Mouse (Mus musculus): ENCODE results near the gene Desi2.
"Not testable (repeated sequence)": the region's sequence is repeated elsewhere in the genome, so short reads cannot be mapped to it uniquely, and the experiment has no call there.

The Desi2 gene

GRCm38 (mm10) chr1:178187216-178187791, at the start of gene Desi2:
Gene Desi2 (plus strand): TSS chr1:178187417.
- DNase-seq = peak; percentile 99

GRCm38 (mm10) chr1:178146513-178146912, 40.7 kb upstream of the Desi2 start:
- peak; percentile 26 for DNase-seq

- not testable (repeated sequence) for DNase-seq
Observed at GRCm38 (mm10) chr1:178146915-178147314, 40.3 kb upstream of the Desi2 start.

GRCm38 (mm10) chr1:178182251-178182650, 5.0 kb upstream of the Desi2 start:
- DNase-seq = no peak

- no peak for DNase-seq
Observed at GRCm38 (mm10) chr1:178185591-178185990, 1.6 kb upstream of the Desi2 start.

GRCm38 (mm10) chr1:178187810-178188209, 593 bp downstream of the Desi2 start:
- not testable (repeated sequence) for DNase-seq

GRCm38 (mm10) chr1:178188386-178188785, 1.2 kb downstream of the Desi2 start:
- peak; percentile 66 for DNase-seq

GRCm38 (mm10) chr1:178205701-178206325, 18.6 kb downstream of the Desi2 start:
- DNase-seq = no peak

GRCm38 (mm10) chr1:178207856-178208255, 20.6 kb downstream of the Desi2 start:
- not testable (repeated sequence) for DNase-seq

- no peak for DNase-seq
Observed at GRCm38 (mm10) chr1:178209966-178210365, 22.7 kb downstream of the Desi2 start.

GRCm38 (mm10) chr1:178217157-178217556, 29.9 kb downstream of the Desi2 start:
- DNase-seq = no peak

- DNase-seq = no peak
Observed at GRCm38 (mm10) chr1:178218305-178218704, 31.1 kb downstream of the Desi2 start.

GRCm38 (mm10) chr1:178219166-178220077, 32.2 kb downstream of the Desi2 start:
- DNase-seq = peak; percentile 36

- DNase-seq = not testable (repeated sequence)
Observed at GRCm38 (mm10) chr1:178228888-178229287, 41.7 kb downstream of the Desi2 start.

GRCm38 (mm10) chr1:178234109-178234508, 46.9 kb downstream of the Desi2 start:
- DNase-seq = no peak

- no peak for DNase-seq
Observed at GRCm38 (mm10) chr1:178235919-178236466, 48.8 kb downstream of the Desi2 start.

- no peak for DNase-seq
Observed at GRCm38 (mm10) chr1:178238676-178239075, 51.5 kb downstream of the Desi2 start.

- no peak for DNase-seq
Observed at GRCm38 (mm10) chr1:178241884-178242508, 54.8 kb downstream of the Desi2 start.

- DNase-seq = no peak
Observed at GRCm38 (mm10) chr1:178248107-178248820, 61.0 kb downstream of the Desi2 start.

GRCm38 (mm10) chr1:178254598-178254997, 67.4 kb downstream of the Desi2 start:
- no peak for DNase-seq

- DNase-seq = no peak
Observed at GRCm38 (mm10) chr1:178256351-178256750, 69.1 kb downstream of the Desi2 start.

- no peak for DNase-seq
Observed at GRCm38 (mm10) chr1:178258821-178259220, 71.6 kb downstream of the Desi2 start.

Data from cerebellum, adult 9-11 months (tissue).